Mouse (Mus musculus): ENCODE results near the gene Olfr600.
"Not testable (repeated sequence)": the region's sequence is repeated elsewhere in the genome, so short reads cannot be mapped to it uniquely, and the experiment has no call there.

Olfr600 gene

GRCm38 (mm10) chr7:103349569-103349968 is at the start of gene Olfr600:
Olfr600 (minus strand) TSS chr7:103349669.
- DNase-seq (ENCODE audit: low spot score in 2 of 2) = no peak

- DNase-seq (ENCODE audit: low spot score in 2 of 2) = no peak
These were observed 49.5 kb upstream of the Olfr600 start for GRCm38 (mm10) chr7:103398981-103399380.

- no peak for DNase-seq (ENCODE audit: low spot score in 2 of 2)
These were observed 48.3 kb upstream of the Olfr600 start for GRCm38 (mm10) chr7:103397758-103398157.

- DNase-seq (ENCODE audit: low spot score in 2 of 2) = no peak
These were observed 36.6 kb upstream of the Olfr600 start, which contains the start of gene Olfr603 for GRCm38 (mm10) chr7:103386077-103386476. Olfr603 (minus strand) TSS chr7:103386177.

GRCm38 (mm10) chr7:103362555-103362954 is 13.1 kb upstream of the Olfr600 start, which contains the start of gene Olfr601:
Olfr601 (minus strand) TSS chr7:103362655.
- DNase-seq (ENCODE audit: low spot score in 2 of 2) = no peak

- DNase-seq (ENCODE audit: low spot score in 2 of 2) = no peak
These were observed 13.9 kb downstream of the Olfr600 start, which contains the start of gene Olfr599 for GRCm38 (mm10) chr7:103335617-103336016. Olfr599 (plus strand) TSS chr7:103335917.

- DNase-seq (ENCODE audit: low spot score in 2 of 2) = no peak
These were observed 26.2 kb downstream of the Olfr600 start, which contains the start of gene Olfr598 for GRCm38 (mm10) chr7:103323268-103323667. Olfr598 (plus strand) TSS chr7:103323568.

- not testable (repeated sequence) for DNase-seq (ENCODE audit: low spot score in 2 of 2)
These were observed 33.5 kb downstream of the Olfr600 start, which contains the start of gene Olfr597 for GRCm38 (mm10) chr7:103316015-103316414. Olfr597 (plus strand) TSS chr7:103316315.

GRCm38 (mm10) chr7:103305348-103305747 is 44.1 kb downstream of the Olfr600 start, which contains the start of gene Olfr596:
Olfr596 (plus strand) TSS chr7:103305648.
- DNase-seq (ENCODE audit: low spot score in 2 of 2) = not testable (repeated sequence)

Data from spleen, postnatal 10 days (tissue).